Mouse (Mus musculus) right cerebral cortex, adult 2 months (tissue): ENCODE data around the gene Azi2.

ENCODE experiments used
- DNase-seq, 2 experiments: peaks; one replicate each; pipeline ENCODE4 v3.0.0; 2021 to 2022; ENCODE audit warnings: low spot score in 2 of 2

Azi2 gene

DNA sequence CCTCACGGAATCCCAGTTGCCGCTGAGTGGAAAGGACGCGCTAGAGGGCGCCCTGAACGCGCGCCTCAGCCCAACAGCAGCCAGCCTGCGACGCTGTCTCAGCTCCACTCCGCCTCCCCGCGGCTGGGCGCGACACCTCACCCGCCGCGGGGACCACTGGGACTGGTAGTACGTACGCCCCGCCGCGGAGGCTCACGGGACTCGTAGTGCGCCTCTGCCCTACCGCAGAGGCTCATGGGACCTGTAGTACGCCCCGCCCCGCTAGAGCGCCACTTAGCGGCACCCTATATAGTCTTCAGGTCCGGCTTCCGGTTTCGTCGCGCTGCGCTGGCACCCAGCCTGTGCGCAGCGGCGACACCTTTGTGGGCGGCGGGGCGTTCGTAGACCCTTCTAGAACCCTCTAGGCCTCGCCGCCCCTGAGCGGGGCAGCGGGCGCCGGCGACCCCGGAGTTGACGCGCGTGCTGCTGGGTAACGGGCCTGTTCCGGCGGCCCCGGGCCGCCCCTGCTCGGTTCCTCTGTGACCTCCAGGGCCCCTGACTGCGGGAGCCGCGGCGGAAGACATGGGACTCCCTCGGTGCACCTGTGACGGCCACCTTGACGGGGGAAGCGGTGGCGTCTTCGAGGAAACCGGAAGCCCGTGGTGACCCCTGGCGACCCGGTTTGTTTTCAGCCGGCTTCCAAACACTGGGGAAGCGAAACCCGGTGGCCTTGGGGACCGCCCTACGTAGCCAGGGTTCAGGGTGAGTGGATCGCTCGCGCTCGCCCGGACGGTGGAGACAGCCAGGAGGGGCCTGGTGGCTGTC, at the start of gene Azi2:
Gene Azi2 (plus strand): TSS at position 282 of the 804 bp plus-strand sequence.
- DNase-seq: peak; percentile 98 to 99

DNA sequence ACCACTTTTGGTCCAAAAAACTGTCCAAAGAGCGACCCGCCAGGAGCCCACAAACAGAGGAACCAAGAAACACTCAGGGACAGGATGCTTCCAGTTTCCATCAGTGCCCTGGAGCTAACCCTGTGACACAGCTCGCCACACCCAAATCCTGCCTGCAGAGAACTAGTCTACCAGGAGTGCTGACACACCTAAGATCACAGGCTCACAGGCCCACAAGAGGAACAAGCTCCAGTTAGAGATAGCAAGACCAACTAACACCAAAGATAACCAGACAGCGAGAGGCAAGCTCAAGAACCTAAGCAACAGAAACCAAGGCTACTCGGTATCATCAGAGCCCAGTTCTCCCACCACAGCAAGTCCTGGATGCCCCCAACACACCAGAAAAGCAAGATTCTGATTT, 43.7 kb upstream of the Azi2 start:
- DNase-seq: no peak

DNA sequence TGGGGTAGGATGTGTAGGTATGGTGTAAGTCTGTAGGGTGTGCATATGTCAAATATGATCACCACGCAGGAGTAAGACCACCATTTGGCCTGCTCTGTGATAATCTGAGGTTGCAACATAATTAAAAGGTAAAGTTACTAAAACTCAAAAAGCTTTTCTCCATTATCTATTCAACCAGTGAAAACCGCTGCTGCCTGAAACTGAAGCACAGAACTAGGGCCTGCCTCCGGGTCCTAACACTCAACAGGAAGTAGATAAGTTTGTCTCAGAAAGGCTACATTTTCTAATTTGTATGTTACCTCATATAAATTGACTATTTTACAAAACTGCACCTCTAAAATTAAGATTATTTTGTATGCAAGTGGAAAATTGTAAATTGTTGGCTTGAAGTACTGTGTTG, 38.8 kb upstream of the Azi2 start:
- DNase-seq: no peak

DNA sequence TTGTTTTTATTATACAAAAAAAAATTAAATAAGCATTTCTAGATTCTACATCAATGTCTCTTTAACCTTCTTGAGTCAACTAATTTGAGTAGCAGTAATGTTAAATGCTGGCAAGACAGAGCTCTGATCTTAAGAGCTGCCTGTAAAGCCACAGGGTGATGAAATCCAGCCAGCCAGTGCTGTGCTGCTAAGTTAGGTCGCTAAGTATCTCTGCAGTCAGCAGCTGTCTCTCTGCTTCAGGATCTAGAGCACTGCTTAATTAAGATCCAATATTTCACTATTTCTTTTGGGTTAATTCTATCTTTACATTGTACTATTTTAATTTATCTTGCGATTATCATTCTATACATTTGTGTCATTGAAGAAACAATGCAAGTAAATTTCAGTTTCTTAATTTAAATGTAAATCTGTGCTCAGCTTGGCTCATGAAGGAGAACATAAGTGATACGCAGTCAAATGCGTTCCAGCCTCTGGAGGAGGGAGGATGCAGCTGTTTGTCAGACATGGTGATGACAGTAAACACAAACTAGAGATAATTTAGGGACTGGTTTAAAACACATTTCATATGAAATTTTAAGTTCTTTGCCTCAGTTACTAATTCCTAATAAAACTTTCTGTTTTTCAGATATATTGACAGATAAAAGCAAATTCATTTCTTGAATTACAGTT, 36.9 kb upstream of the Azi2 start:
- no peak for DNase-seq

DNA sequence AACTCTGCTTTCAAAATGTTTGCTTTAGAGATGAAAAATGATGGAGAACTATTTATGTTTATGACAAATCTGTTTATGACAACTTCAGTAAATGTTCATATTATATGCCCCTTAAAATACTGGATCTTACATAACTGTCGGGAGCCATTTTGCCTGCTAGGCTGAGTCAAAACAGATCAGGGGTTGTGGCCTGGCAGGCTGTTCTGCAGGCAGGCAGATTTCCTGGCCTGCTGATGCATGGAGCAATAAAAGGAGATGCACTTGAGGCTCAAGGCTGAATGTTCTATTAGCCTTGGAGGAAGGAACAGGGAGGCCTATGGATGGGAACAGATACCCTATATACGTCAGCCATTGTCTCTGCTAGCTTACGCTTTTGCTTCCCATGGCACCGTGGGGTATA, 36.4 kb upstream of the Azi2 start:
- no peak for DNase-seq

DNA sequence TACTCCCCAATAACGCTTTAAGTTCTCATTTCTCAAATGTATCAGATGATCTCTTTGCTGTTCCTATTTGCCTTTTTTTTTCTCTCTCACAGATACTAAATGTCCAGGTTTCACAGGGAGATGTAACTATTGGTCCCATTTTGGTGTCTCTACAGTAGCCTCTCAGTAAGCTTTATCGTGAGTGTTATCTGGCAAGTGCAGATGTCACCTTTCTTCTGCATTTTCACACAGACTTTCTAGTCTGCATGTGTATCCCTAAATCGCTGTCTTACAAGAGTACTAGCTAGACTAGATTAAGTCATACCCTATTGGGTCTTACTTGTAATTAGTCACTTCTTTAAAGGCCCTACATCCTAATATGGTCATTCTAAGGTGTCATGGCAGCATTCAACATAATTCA, 27.4 kb upstream of the Azi2 start:
- DNase-seq: no peak

DNA sequence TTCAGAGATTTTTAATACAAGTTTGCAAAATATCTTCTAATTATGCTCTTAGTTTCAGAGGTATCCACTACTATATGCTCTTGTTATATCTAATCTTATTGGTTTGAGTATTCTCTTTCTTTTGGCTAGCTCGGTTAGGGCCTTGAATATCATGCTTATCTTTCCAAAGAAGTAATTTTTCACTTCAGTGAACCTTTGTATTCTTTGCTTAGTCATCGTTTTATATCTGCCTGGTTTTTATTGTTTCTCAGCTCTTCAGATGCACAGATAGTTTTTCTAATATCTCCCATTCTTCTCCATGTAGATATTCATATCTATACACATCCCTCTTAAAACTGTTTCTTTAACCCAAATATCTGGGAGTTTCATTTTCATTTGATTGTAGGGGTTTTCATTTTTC, 15.3 kb upstream of the Azi2 start:
- DNase-seq: no peak

DNA sequence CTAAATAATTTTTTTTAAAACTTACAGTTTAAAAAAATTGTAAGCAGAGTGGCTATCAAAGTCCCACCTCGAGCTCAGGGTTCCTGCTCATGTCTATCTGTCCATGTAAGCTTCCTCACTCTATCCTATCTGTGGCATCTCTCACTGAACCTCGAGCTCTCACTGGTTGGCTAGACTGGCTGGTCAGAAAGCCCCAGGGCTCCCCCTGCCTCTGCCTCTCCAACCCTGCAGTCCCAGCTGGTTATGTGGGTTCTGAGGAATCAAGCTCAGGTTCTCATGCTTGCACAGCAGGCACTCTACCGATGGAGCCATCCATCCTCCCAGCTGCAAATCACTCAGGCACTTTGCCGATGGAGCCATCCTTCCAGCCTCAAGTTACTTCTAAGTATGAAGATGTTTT, 10.8 kb upstream of the Azi2 start:
- DNase-seq: no peak

DNA sequence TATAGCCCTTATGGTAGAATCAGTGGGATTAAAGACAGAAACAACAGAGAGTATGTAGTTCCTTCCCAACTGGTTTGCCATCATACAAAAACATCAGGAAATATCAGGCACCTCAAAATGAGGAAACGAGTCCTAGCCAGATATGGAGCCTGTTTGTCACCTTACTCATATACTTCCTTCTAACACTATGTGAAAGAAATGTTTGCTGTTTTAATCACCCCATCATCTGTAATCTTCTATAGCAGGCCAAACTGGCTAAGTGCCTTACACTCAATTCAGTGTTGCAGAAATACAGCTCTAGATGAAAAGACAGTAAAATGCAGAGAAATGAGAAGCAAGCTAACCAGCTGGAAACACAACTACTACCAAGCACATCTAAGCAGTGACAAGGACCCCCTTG, 10.0 kb upstream of the Azi2 start:
- DNase-seq: no peak

DNA sequence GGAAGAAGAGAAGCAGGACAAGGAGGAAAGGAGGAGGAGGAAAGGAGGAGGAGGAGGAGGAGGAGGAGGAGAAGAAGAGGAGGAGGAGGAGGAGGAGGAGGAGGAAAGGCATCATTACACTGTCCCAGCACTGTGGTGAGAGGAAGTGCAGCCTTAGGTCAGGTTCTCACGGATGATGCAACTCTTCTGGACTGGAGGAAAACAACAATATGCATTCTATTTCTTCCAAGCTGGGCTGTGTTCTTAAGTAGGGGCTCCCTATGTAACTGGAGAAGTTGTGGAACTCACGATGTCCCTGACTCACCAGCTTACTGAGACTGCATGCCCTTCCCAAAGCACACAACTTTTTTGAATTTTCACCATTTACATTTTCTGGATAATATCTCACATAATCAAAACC, 8.6 kb upstream of the Azi2 start:
- no peak for DNase-seq

DNA sequence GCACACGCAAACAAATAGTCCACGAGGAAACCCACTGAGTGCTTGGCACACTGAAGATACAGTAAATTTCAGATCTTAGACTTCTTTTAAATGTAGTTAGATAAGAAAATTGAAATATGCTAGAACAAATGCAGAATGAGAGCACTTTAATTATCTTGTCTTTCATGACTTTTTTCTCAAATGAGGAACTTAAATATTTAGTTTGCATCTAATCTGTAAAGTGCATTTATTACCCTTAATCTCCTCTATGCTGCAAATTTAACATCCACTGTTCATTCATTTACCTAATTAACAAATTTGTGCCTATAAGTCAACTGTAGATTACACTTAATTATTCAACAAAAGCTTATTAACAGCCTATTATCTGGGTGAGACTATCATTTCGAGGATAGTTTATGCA, 5.3 kb upstream of the Azi2 start:
- no peak for DNase-seq

DNA sequence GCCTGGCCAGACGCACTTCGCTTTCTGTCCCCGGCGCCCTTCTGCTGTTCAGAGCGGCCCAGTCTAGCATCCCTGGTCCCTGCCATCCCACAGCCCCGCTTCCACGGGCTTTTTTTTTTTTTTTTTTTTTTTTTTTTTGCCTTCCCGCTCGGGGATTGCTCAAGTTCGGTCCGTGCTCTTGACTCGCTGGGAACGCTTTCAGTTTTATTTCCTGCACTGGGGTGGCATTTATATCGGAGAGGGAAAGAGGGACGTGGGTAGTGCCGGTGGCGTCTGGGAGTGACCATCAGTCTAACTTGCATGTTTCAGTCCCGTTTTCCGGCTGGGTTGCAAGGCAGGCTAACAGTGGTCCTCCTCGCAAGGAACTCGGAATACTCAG, 712 bp downstream of the Azi2 start:
- peak in 1 of 2 experiments; percentile 44 for DNase-seq

DNA sequence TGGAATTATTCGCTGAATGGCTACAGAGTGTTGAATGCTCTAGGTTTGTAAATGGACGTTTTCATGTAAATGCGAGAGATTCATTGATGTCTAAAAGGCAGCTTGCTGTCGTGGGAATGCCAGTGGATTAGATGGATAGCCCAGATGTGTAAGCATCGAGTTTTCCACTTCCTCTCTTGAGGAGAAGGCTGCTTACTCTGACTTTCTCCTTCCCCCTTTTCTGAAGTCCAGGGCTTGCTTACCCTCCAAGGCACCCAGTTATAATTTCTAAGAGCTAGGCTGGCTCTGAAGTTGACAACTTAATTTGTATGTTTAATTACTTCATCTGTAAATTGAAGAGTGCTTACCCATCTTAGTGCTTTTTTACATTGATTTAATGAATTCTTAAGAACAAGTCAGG, 1.3 kb downstream of the Azi2 start:
- no peak for DNase-seq

DNA sequence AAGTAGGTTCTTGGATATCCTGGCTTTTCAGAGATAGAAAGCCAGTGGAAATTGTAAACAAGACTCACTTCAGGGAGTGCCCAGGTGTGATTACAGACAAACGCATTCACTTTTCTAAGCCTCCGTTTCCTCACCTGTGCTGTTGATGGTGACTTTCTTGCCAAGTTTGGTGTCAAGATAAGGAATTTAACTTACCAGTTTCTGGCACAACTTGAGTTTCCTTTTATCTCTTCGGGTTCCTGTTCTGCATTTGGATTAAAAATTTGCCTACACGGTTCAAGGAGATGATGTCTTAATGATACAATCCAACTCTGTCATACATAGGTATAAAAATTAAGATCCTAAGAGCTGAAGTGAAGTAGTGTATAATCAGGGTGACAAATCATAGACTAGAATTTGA, 2.4 kb downstream of the Azi2 start:
- DNase-seq: no peak

DNA sequence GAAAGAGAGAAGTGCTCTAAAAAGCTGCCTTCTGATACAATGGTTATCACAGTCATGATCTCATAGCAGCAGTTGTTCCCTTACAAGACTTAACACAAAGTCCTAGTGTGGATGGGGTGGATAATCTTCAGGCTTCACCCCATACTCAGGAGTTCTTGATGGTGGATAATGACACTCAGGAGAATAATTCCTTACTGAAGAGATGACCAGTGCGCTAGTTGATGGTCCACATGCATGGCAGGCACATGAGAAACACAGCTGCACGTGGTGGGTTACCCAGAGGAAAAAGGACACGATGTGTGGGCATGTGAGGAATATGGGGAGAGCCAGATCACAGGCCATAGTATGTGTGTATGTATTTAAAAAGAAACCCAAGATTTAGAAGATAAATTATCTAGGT, 3.3 kb downstream of the Azi2 start:
- no peak for DNase-seq

DNA sequence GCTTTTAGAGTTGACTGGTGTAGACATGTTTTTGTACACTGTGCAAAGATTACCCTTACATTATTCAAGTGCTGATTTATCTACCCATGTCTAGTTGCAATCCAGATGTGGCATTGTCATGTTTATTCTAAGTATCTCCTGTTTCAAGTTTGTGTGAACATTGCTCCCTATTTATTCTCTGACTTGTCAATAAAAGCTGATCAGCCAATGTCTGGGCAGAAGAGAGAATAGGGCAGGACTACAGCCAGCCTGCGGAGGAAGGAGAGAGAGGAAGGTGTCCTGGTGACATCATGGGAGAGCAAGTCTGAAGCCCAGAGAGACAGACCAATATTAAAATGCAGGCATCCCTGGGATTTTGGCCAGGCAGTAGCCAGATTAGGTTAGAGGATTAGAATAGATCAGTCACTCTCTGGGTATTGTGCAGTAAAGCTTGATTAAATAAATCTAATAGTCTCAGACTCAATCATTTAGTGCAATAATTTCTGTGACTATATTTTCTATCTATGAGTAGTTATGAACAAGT, 4.8 kb downstream of the Azi2 start:
- no peak for DNase-seq

DNA sequence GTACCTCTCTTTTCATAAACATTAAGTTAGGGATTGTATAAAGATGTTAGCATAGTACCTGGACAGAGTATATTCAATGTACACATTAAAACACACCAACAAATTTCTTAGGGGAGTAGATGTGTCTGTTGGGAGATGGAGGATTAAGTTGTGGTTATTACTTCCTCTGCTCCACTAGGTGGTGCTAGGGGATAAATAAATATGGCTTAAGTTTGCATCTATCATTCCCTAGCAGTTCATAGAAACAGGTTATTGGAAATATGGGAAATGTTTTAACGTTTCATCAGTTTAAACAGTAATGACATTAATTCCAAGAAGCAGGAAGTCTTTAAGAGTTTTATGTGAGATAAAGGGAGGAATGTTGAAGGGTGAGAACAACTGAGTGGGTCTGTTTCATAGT, 13.0 kb downstream of the Azi2 start:
- no peak for DNase-seq

DNA sequence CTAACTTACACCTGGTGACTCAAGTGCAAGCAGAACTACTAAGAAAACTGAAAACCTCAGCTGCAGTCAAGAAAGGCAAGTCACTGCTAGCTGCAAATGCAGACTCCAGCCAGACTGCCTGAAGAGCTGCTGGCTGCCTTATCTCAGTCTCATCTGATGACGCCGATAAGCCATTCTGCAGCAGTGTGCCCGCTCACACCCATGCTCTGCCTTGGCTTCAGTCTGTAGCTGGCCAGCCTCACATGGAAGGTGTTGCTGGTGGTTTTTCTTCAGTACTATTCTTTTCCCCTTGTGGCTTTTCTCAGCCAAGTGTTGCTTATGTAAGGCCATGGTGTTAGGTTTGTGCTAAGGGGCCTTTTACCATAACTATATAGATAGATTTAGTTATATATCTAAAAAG, 18.8 kb downstream of the Azi2 start:
- DNase-seq: no peak

DNA sequence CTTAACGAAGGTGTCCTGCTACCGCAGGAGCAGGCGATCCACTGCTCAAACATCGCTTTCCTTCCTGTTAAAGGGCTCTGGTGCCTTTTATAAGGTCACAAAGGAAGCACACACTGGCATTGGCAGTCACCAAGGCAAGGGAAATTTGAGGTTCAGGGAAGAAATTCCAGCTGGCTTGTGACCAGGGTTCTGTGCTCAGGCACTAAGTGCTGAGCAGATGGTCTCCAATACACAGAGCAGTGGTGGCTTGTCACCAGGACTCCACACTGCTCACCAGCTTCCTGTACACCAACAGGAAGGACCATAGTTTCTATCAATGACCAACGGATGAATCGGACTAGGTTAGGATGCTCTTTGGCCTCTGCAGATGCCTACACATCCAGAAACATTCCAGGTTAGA, 30.1 kb downstream of the Azi2 start:
- no peak for DNase-seq

DNA sequence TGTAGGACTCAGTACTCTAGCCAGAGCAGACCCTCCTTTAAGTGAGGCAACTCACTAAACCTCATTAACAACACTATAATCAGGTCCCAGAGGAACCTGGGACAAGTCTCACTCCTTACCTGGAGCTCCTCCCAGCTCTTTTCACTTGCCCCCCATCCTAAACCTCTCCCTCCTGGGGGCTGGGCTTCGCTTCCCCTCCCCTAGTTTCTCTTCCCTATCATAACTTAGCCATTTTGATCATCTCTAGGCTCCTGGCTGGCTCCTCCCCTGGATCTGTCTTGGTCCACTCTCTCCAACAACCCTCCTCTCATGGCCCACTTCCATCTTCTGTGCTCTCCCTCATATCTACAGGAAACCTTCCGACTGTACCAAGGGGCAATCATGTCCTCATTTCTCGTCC, 31.0 kb downstream of the Azi2 start:
- DNase-seq: no peak

DNA sequence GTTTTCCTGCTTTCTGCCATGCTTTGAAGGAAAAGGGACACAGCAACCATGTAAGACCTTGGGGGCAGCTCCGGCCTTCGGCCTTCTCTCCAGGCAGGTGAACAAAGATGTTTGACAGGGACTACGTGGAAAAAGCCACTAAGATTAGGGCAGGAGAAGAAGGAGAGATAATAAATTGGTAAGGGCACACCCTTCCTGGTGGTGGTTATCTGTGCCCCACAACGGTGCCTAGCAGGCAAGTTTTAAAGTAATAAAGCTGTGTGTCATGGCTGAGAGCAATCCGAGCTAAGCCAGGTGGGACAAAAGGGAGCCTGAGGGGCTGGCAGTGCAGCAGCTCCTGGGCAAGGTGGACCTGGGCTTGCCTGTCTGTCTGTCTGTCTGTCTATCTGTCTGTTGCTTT, 31.8 kb downstream of the Azi2 start:
- DNase-seq: no peak

DNA sequence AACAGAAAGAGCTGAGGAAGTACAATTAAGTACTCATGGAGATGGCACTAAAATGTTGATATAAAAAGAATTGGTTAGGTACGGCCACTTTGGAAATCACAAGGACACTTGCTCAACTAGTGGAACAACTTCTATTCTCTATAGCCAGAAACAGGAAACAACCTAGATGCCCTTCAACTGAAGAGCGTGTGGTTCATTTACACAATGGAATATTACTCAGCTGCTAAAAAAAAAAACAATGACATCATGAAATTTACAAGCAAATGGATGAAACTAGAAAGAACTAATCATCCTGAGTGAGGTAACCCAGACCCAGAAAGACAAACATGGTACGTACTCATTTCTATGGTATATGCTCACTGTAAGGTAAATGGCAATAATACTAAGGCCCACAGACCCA, 33.1 kb downstream of the Azi2 start:
- DNase-seq: no peak
